Mouse (Mus musculus) spleen, postnatal 14 days (tissue): ENCODE data around the gene Slc7a6.

ENCODE experiments used
- DNase-seq, 2 experiments: peaks; one replicate each; pipeline ENCODE4 v3.0.0; 2021 to 2022; ENCODE audit warnings: low spot score in 2 of 2

Gene Slc7a6

GRCm38 (mm10) chr8:106140191-106140590 is 28.5 kb upstream of the Slc7a6 start:
- DNase-seq, result no peak

GRCm38 (mm10) chr8:106140769-106141168 is 27.9 kb upstream of the Slc7a6 start:
- DNase-seq, result peak; percentile 64 to 79

- DNase-seq, result no peak
Measured at GRCm38 (mm10) chr8:106145331-106145730, 23.3 kb upstream of the Slc7a6 start.

GRCm38 (mm10) chr8:106146014-106146413 is 22.6 kb upstream of the Slc7a6 start:
- DNase-seq, result no peak

- DNase-seq, result no peak
Measured at GRCm38 (mm10) chr8:106147868-106148565, 20.6 kb upstream of the Slc7a6 start.

GRCm38 (mm10) chr8:106149025-106149424 is 19.6 kb upstream of the Slc7a6 start:
- no peak for DNase-seq

GRCm38 (mm10) chr8:106149801-106150652 is 18.6 kb upstream of the Slc7a6 start, which contains the start of gene Pla2g15:
TSS of gene Pla2g15 (plus strand) at chr8:106150399.
- DNase-seq, result peak; percentile 87 to 88

- DNase-seq, result no peak
Measured at GRCm38 (mm10) chr8:106150653-106151000, 18.0 kb upstream of the Slc7a6 start.

- no peak for DNase-seq
Measured at GRCm38 (mm10) chr8:106151041-106151440, 17.6 kb upstream of the Slc7a6 start.

GRCm38 (mm10) chr8:106152876-106153275 is 15.8 kb upstream of the Slc7a6 start:
- DNase-seq, result no peak

- no peak for DNase-seq
Measured at GRCm38 (mm10) chr8:106157419-106157818, 11.2 kb upstream of the Slc7a6 start.

GRCm38 (mm10) chr8:106158381-106158780 is 10.3 kb upstream of the Slc7a6 start:
- no peak for DNase-seq

- no peak for DNase-seq
Measured at GRCm38 (mm10) chr8:106159876-106160275, 8.8 kb upstream of the Slc7a6 start.

- DNase-seq, result no peak
Measured at GRCm38 (mm10) chr8:106163251-106163650, 5.4 kb upstream of the Slc7a6 start.

- DNase-seq, result peak; percentile 30 to 68
Measured at GRCm38 (mm10) chr8:106165460-106165859, 3.2 kb upstream of the Slc7a6 start.

GRCm38 (mm10) chr8:106169017-106169933 is 618 bp downstream of the Slc7a6 start:
- no peak for DNase-seq

GRCm38 (mm10) chr8:106169934-106170480 is 1.4 kb downstream of the Slc7a6 start:
- DNase-seq, result no peak

- DNase-seq, result no peak
Measured at GRCm38 (mm10) chr8:106173566-106173965, 4.9 kb downstream of the Slc7a6 start.

- DNase-seq, result no peak
Measured at GRCm38 (mm10) chr8:106176891-106177290, 8.2 kb downstream of the Slc7a6 start.

- no peak for DNase-seq
Measured at GRCm38 (mm10) chr8:106177594-106177993, 8.9 kb downstream of the Slc7a6 start.

- no peak for DNase-seq
Measured at GRCm38 (mm10) chr8:106178428-106178827, 9.8 kb downstream of the Slc7a6 start.
